Mouse (Mus musculus): ENCODE measurements at regions not wholly inside any gene's neighbourhood (a gene's known extent, or its start where the extent isn't known, plus 50 kb on each side); places are given as distances from the start of the nearest gene placed in this dataset.

DNA sequence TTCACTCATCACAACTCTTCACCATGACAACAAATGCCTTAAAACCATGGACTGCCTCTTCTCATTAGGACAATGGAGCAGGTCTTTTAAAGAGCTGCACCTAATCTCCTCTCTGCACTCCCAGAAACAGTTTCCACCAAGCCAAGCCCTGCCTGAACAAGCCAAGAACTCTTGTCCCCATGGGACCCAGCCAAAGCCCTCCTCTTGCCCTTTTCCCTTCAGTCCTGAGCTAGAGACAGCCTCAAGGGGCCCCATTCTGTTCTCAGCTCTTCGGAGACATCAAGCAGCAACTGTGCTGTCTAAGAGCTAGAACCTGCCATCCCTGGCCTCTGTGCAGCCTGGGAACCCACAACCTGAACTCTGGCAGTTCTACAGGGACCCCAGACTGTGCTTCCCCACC, 345.0 kb upstream of the Irak1bp1 start:
- no peak overlapping the region for H3K9ac ChIP-seq (ENCODE audit: low read length)
- no peak overlapping the region for H3K4me2 ChIP-seq
- ATAC-seq (ENCODE audit: low FRiP score), result no peak
- DNase-seq (ENCODE audit: low spot score, missing footprints), result no peak
- H3K9me3 ChIP-seq (ENCODE audit: control insufficient read depth, low read length), result no peaks in the 10 kb centered on the region
- no peaks in the 10 kb centered on the region for H3K4me1 ChIP-seq (ENCODE audit: control insufficient read depth, insufficient read depth, low read length)
- no peaks in the 10 kb centered on the region for H3K27me3 ChIP-seq (ENCODE audit: control insufficient read depth, insufficient read depth, low read length)
- 81% methylated on average over 1 of the region's 1 CpGs for WGBS
- H3K36me3 ChIP-seq (ENCODE audit: control insufficient read depth, insufficient read depth, low read length), result no peaks in the 10 kb centered on the region
- H3K4me3 ChIP-seq (ENCODE audit: low read depth, low read length), result no peak overlapping the region
- H3K27ac ChIP-seq (ENCODE audit: low read depth, low read length), result no peak overlapping the region

DNA sequence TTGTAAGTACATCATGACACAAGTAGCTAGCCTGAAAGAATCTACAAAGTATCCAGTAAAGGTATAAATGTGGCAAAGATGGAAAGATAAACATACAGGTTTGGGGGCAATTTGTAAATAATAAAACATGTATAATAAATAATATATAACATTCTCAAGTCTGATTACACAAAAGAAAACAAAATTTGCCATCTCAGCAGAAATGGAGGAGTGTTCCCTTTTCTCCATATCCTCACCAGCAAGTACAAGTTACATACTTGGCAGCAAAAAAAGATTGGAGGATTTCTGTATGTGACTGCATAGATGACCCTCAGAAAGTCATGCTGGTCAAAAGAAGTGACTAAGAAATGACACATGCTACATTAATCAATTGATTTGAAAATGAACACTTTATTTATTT, 335.9 kb upstream of the Irak1bp1 start:
- H3K9me3 ChIP-seq (ENCODE audit: control insufficient read depth, low read length), result no peaks in the 10 kb centered on the region
- H3K9ac ChIP-seq (ENCODE audit: low read length), result no peak overlapping the region
- DNase-seq (ENCODE audit: low spot score, missing footprints) (no peak), ATAC-seq (ENCODE audit: low FRiP score) (no peak)
- H3K36me3 ChIP-seq (ENCODE audit: control insufficient read depth, insufficient read depth, low read length), result no peaks in the 10 kb centered on the region
- H3K4me2 ChIP-seq, result no peak overlapping the region
- H3K4me1 ChIP-seq (ENCODE audit: control insufficient read depth, insufficient read depth, low read length), result no peaks in the 10 kb centered on the region
- no peak overlapping the region for H3K4me3 ChIP-seq (ENCODE audit: low read depth, low read length)
- H3K27ac ChIP-seq (ENCODE audit: low read depth, low read length), result no peak overlapping the region
- no peaks in the 10 kb centered on the region for H3K27me3 ChIP-seq (ENCODE audit: control insufficient read depth, insufficient read depth, low read length)

DNA sequence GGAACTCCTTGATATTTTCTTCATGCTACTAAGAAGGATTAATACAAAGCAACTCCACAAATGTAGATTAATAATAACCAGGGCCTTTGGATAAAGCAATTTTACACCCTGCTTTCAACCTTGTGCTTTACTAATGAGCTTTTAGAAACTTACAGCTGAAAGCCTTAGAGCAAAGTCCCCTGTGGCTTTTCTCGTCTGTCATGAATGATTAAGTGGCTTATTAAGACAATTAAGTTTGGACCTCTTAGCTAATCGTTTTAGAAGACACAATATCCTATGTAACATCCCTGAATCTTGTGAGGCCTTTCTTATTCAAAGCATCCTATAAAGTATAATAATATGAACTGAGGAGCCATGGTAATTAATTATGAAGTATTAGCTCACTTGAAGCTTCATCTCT, 319.3 kb upstream of the Irak1bp1 start:
- Histone ChIP-seq H3K4me3 (ENCODE audit: low read depth, low read length) (no peak overlapping the region), H3K9me3 (ENCODE audit: control insufficient read depth, low read length) (no peaks in the 10 kb centered on the region), H3K27ac (ENCODE audit: low read depth, low read length) (no peak overlapping the region), H3K27me3 (ENCODE audit: control insufficient read depth, insufficient read depth, low read length) (no peaks in the 10 kb centered on the region), H3K4me2 (no peak overlapping the region), H3K9ac (ENCODE audit: low read length) (no peak overlapping the region), H3K4me1 (ENCODE audit: control insufficient read depth, insufficient read depth, low read length) (no peaks in the 10 kb centered on the region), H3K36me3 (ENCODE audit: control insufficient read depth, insufficient read depth, low read length) (no peaks in the 10 kb centered on the region)
- ATAC-seq (ENCODE audit: low FRiP score), result no peak
- DNase-seq (ENCODE audit: low spot score, missing footprints), result no peak
- 45% methylated on average over 2 of the region's 2 CpGs for WGBS

DNA sequence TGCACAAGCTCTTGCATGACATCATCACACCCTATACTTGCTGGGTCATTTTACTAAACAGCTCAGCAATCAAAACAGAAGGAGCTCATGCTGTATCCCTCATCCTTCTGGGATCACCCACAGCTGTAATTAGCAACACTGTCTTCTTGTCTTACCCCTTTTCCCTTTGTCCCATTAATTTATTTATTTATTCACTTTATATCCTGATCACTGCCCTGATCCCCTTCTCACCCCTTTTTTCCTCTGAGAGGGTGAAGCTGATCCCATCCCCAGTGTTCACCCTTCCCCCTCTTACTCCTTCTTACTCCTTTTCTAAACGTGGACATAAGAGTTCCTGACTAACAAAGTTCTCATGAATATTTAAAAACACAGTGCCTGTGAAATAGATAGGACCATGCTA, 310.3 kb upstream of the Irak1bp1 start:
- Histone ChIP-seq H3K4me1 (ENCODE audit: control insufficient read depth, insufficient read depth, low read length) (no peaks in the 10 kb centered on the region), H3K4me3 (ENCODE audit: low read depth, low read length) (no peak overlapping the region), H3K4me2 (no peak overlapping the region), H3K27ac (ENCODE audit: low read depth, low read length) (no peak overlapping the region), H3K9me3 (ENCODE audit: control insufficient read depth, low read length) (no peaks in the 10 kb centered on the region), H3K9ac (ENCODE audit: low read length) (no peak overlapping the region), H3K27me3 (ENCODE audit: control insufficient read depth, insufficient read depth, low read length) (no peaks in the 10 kb centered on the region), H3K36me3 (ENCODE audit: control insufficient read depth, insufficient read depth, low read length) (no peaks in the 10 kb centered on the region)
- ATAC-seq (ENCODE audit: low FRiP score) (no peak; the same call in 1 of the 2 replicates), DNase-seq (ENCODE audit: low spot score, missing footprints) (no peak)
- WGBS, result 27% methylated on average over 1 of the region's 1 CpGs

DNA sequence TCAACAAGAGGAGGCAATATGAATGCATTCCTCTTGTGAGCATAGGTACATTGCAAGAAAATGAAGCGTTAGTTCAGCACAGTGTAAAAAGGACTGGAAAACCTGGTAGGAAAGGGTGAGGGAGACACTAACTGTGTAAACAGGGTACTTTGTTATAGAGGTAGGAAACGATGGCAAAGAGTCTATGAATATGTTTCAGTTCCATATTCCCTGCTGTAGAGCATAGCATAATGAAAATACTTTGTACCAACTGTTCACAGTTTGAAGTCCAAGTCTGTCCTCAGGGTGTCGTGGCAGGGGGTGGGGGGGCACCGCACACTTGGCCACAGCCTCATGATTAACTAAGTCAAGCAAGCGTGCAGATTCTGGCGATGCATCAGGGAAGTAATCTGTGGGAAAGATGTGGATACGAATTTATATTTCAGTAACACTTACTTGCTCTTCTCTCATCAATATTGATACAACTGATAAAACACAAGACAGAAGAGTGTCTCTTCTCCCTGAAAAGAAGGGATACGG, 301.4 kb upstream of the Irak1bp1 start:
- WGBS, result 88% methylated on average over 8 of the region's 8 CpGs
- H3K9me3 ChIP-seq (ENCODE audit: control insufficient read depth, low read length), result no peaks in the 10 kb centered on the region
- H3K4me2 ChIP-seq, result no peak overlapping the region
- no peaks in the 10 kb centered on the region for H3K4me1 ChIP-seq (ENCODE audit: control insufficient read depth, insufficient read depth, low read length)
- H3K4me3 ChIP-seq (ENCODE audit: low read depth, low read length), result no peak overlapping the region
- ATAC-seq (ENCODE audit: low FRiP score) (no peak), DNase-seq (ENCODE audit: low spot score, missing footprints) (no peak)
- no peaks in the 10 kb centered on the region for H3K27me3 ChIP-seq (ENCODE audit: control insufficient read depth, insufficient read depth, low read length)
- no peak overlapping the region for H3K27ac ChIP-seq (ENCODE audit: low read depth, low read length)
- no peak overlapping the region for H3K9ac ChIP-seq (ENCODE audit: low read length)
- H3K36me3 ChIP-seq (ENCODE audit: control insufficient read depth, insufficient read depth, low read length), result no peaks in the 10 kb centered on the region

DNA sequence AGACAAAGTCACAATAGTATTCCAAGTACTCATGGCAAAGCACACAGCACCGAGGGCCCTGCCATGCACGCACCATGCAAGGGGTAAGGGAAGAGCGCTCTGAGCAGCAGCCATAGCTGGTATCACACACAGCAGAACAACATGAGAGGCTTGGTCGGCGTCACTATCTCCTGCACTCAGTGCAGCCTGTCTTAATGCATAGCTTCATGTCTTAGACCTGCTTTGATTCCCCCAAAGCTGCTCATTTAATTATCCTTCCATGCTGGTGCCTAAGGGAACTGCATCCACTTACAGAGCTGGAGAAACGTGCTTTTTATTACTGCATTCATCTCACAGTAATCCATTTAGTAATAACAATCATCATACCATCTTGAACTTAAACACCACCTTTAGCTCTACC, 276.6 kb upstream of the Irak1bp1 start:
- ATAC-seq (ENCODE audit: low FRiP score) (0 out of 2 replicates have a peak, but pooled peaks have one; percentile 30), DNase-seq (ENCODE audit: low spot score, missing footprints) (no peak)
- no peaks in the 10 kb centered on the region for H3K4me1 ChIP-seq (ENCODE audit: control insufficient read depth, insufficient read depth, low read length)
- H3K4me2 ChIP-seq, result no peak overlapping the region
- H3K27me3 ChIP-seq (ENCODE audit: control insufficient read depth, insufficient read depth, low read length), result no peaks in the 10 kb centered on the region
- WGBS, result 75% methylated on average over 6 of the region's 6 CpGs
- H3K36me3 ChIP-seq (ENCODE audit: control insufficient read depth, insufficient read depth, low read length), result no peaks in the 10 kb centered on the region
- H3K4me3 ChIP-seq (ENCODE audit: low read depth, low read length), result no peak overlapping the region
- H3K9ac ChIP-seq (ENCODE audit: low read length), result no peak overlapping the region
- H3K9me3 ChIP-seq (ENCODE audit: control insufficient read depth, low read length), result no peaks in the 10 kb centered on the region
- no peak overlapping the region for H3K27ac ChIP-seq (ENCODE audit: low read depth, low read length)

DNA sequence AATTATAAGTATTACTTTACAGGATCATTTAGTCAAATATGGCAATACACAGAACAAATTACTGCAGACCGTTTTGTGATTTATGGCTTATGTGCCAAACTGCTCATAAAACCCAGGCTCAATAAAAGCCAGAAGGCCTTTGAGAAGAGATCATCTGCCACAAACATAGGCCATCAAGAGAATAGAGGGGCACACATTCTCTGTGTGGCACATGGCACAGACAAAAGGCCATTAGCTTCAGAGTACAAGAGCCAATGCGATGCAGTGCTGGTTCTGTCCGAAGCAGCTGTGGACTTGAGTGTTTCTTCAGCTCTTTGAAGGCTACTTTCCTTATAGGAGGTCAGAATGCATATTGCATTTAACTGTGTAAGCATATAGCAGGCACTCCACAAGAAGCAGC, 276.1 kb upstream of the Irak1bp1 start:
- no peak for ATAC-seq (ENCODE audit: low FRiP score)
- H3K4me1 ChIP-seq (ENCODE audit: control insufficient read depth, insufficient read depth, low read length), result no peaks in the 10 kb centered on the region
- no peaks in the 10 kb centered on the region for H3K27me3 ChIP-seq (ENCODE audit: control insufficient read depth, insufficient read depth, low read length)
- no peak overlapping the region for H3K9ac ChIP-seq (ENCODE audit: low read length)
- DNase-seq (ENCODE audit: low spot score, missing footprints), result no peak
- no peak overlapping the region for H3K27ac ChIP-seq (ENCODE audit: low read depth, low read length)
- H3K4me2 ChIP-seq, result no peak overlapping the region
- WGBS, result 88% methylated on average over 3 of the region's 3 CpGs
- H3K36me3 ChIP-seq (ENCODE audit: control insufficient read depth, insufficient read depth, low read length), result no peaks in the 10 kb centered on the region
- H3K9me3 ChIP-seq (ENCODE audit: control insufficient read depth, low read length), result no peaks in the 10 kb centered on the region
- H3K4me3 ChIP-seq (ENCODE audit: low read depth, low read length), result no peak overlapping the region

DNA sequence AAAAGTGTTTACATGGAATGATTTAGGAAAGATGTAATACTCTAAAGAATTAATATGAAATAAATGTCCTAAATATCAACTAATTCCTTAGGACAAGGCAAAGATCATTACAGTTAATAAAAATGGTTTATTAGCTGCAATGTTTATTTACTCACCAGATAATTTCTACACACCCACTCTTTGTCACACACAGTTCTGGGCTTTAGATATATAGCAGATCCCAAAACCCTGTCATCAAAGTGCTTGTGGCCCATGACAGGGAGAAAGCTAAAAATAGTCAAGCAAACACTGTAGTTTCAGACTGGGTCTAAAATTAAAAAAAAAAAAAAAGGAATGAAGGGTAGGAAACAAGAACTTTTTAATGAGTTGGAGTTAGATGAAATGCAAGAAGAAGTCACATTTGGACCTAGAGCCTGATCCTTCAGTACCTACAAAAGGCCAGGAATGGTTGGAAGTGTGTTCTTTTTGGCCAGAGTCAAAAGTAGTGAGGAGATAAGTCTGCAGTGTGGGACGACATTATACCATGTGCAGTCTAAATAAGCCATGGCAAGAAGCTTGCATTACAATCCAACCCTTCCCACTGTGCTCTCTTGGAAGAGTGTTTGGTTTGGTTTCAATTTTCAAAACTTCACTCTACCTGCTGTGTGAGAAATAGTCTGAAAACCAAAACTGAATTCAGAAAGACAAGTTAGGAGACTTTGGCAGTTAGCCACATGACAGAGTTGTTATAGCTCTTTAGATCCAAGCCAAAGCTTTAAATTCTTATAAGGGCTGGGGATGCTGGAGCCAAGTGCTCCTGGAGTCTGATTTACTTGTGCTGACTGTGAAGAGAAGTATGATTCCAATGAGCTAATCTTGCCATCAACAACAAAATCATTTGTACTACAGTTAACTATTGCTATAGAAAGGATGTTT, 266.5 kb upstream of the Irak1bp1 start:
- no peak overlapping the region for H3K9ac ChIP-seq (ENCODE audit: low read length)
- no peaks in the 10 kb centered on the region for H3K27me3 ChIP-seq (ENCODE audit: control insufficient read depth, insufficient read depth, low read length)
- no peaks in the 10 kb centered on the region for H3K4me1 ChIP-seq (ENCODE audit: control insufficient read depth, insufficient read depth, low read length)
- no peak overlapping the region for H3K27ac ChIP-seq (ENCODE audit: low read depth, low read length)
- no peaks in the 10 kb centered on the region for H3K36me3 ChIP-seq (ENCODE audit: control insufficient read depth, insufficient read depth, low read length)
- H3K4me2 ChIP-seq, result no peak overlapping the region
- 65% methylated on average over 1 of the region's 1 CpGs for WGBS
- ATAC-seq (ENCODE audit: low FRiP score), result no peak
- H3K4me3 ChIP-seq (ENCODE audit: low read depth, low read length), result no peak overlapping the region
- DNase-seq (ENCODE audit: low spot score, missing footprints), result no peak
- H3K9me3 ChIP-seq (ENCODE audit: control insufficient read depth, low read length), result no peaks in the 10 kb centered on the region

DNA sequence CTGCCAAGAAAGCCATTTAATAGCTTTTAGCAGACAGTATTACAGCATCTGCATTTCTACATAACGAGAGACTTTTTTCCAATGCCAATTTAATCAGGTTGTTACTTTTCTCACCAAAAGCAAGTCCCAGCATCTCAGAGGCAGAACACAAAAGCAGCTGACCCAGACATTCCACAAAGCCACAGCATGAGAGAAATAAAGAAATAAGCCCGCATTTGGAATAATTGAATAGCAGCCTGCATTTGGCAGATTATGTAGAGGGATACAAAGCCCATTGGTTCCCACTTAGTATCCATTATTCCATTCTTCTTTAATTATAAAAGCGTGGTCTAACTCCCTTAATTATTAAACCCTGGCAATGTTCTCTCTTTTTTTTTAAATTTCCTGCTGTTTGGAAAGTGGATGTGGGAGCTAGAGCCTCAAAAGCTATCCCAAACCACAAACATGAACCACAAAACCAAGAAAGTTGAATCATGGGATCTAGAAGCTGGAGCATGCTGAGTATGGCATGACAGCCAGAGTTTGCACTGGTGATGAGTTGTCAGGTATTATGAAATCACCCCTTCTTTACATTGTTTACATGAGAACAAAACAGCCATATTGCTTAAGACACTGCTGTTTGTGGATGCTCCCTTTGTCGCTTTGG, 247.8 kb upstream of the Irak1bp1 start:
- H3K4me3 ChIP-seq (ENCODE audit: low read depth, low read length), result no peak overlapping the region
- no peak overlapping the region for H3K27ac ChIP-seq (ENCODE audit: low read depth, low read length)
- H3K4me1 ChIP-seq (ENCODE audit: control insufficient read depth, insufficient read depth, low read length), result no peaks in the 10 kb centered on the region
- no peak for DNase-seq (ENCODE audit: low spot score, missing footprints)
- H3K36me3 ChIP-seq (ENCODE audit: control insufficient read depth, insufficient read depth, low read length), result no peaks in the 10 kb centered on the region
- no peak overlapping the region for H3K9ac ChIP-seq (ENCODE audit: low read length)
- H3K9me3 ChIP-seq (ENCODE audit: control insufficient read depth, low read length), result no peaks in the 10 kb centered on the region
- H3K27me3 ChIP-seq (ENCODE audit: control insufficient read depth, insufficient read depth, low read length), result no peaks in the 10 kb centered on the region
- no peak for ATAC-seq (ENCODE audit: low FRiP score)
- no peak overlapping the region for H3K4me2 ChIP-seq
- 66% methylated on average over 4 of the region's 4 CpGs for WGBS
